Comparison of ENCODE assay signal across 16 mouse cellular contexts in genomic region chr17:9540156-9540555, GRCm38 (mm10).
"Had no signal": no experiment of that assay in that cellular context is flagged by ENCODE, and none has a peak within 500 bp of the region (broad histone marks: within the 10 kb centered on the region; RNA-seq: fewer than 3 reads in every experiment).

No protein-coding gene starts in this region.

- H3K27me3 ChIP-seq: neural tube, embryonic 12.5 days; neural tube, embryonic 13.5 days; neural tube, embryonic 15.5 days; stomach, embryonic 15.5 days had no signal

- H3K36me3 ChIP-seq: neural tube, embryonic 12.5 days; neural tube, embryonic 13.5 days; neural tube, embryonic 15.5 days; stomach, embryonic 15.5 days had no signal

- H3K4me2 ChIP-seq: neural tube, embryonic 12.5 days; neural tube, embryonic 13.5 days; neural tube, embryonic 15.5 days; stomach, embryonic 15.5 days had no signal

- H3K4me3 ChIP-seq: neural tube, embryonic 12.5 days; neural tube, embryonic 13.5 days; neural tube, embryonic 15.5 days; stomach, embryonic 15.5 days had no signal

- H3K27ac ChIP-seq: neural tube, embryonic 12.5 days; neural tube, embryonic 13.5 days; neural tube, embryonic 15.5 days; stomach, embryonic 15.5 days; stomach, postnatal 0 days had no signal

- H3K9me3 ChIP-seq: neural tube, embryonic 15.5 days; stomach, embryonic 15.5 days had no signal

- DNase-seq: right cerebral cortex, adult 18-20 months; right cerebral cortex, postnatal 14 days; right cerebral cortex, postnatal 25 days; right cerebral cortex, postnatal 4 days; spleen, adult 18-20 months; thymus, adult 18-20 months; thymus, adult 2 months; thymus, postnatal 14 days; thymus, postnatal 25 days; thymus, postnatal 36 days; thymus, postnatal 4 days had no signal

- H3K4me1 ChIP-seq: stomach, embryonic 15.5 days had no signal

- H3K9ac ChIP-seq: neural tube, embryonic 12.5 days; neural tube, embryonic 13.5 days; neural tube, embryonic 15.5 days; stomach, embryonic 15.5 days had no signal
